Mouse (Mus musculus): Measurements from ENCODE around the gene Thap8.
"Not testable (repeated sequence)": the region's sequence is repeated elsewhere in the genome, so short reads cannot be mapped to it uniquely, and the experiment has no call there.

Thap8 gene

GRCm38 (mm10) chr7:30279951-30280669 is at the start of gene Thap8, which contains the start of gene Wdr62:
TSS of gene Thap8 (plus strand) at chr7:30280094.
TSS of gene Wdr62 (minus strand) at chr7:30280419.
- DNase-seq (ENCODE audit: extremely low read depth, low read depth, low spot score): peak; percentile 25

- no peak for DNase-seq (ENCODE audit: extremely low read depth, low read depth, low spot score)
These were observed 48.6 kb upstream of the Thap8 start for GRCm38 (mm10) chr7:30231328-30231668.

GRCm38 (mm10) chr7:30231669-30232454 is 48.0 kb upstream of the Thap8 start, which contains the start of the genes Polr2i and Tbcb:
TSS of gene Polr2i (plus strand) at chr7:30231948.
TSS of gene Tbcb (minus strand) at chr7:30232272.
- DNase-seq (ENCODE audit: extremely low read depth, low read depth, low spot score): peak; percentile 94

GRCm38 (mm10) chr7:30232631-30233148 is 47.2 kb upstream of the Thap8 start:
- DNase-seq (ENCODE audit: extremely low read depth, low read depth, low spot score): no peak

GRCm38 (mm10) chr7:30233387-30233786 is 46.5 kb upstream of the Thap8 start:
- DNase-seq (ENCODE audit: extremely low read depth, low read depth, low spot score): no peak

GRCm38 (mm10) chr7:30234276-30234858 is 45.5 kb upstream of the Thap8 start:
- no peak for DNase-seq (ENCODE audit: extremely low read depth, low read depth, low spot score)

- DNase-seq (ENCODE audit: extremely low read depth, low read depth, low spot score): no peak
These were observed 44.8 kb upstream of the Thap8 start for GRCm38 (mm10) chr7:30235091-30235490.

- DNase-seq (ENCODE audit: extremely low read depth, low read depth, low spot score): no peak
These were observed 44.3 kb upstream of the Thap8 start, which contains the start of gene Ovol3 for GRCm38 (mm10) chr7:30235625-30236024. TSS of gene Ovol3 (minus strand) at chr7:30235725.

- DNase-seq (ENCODE audit: extremely low read depth, low read depth, low spot score): not testable (repeated sequence)
These were observed 42.5 kb upstream of the Thap8 start for GRCm38 (mm10) chr7:30237374-30237773.

GRCm38 (mm10) chr7:30251956-30252954 is 27.6 kb upstream of the Thap8 start:
- DNase-seq (ENCODE audit: extremely low read depth, low read depth, low spot score): no peak

GRCm38 (mm10) chr7:30265041-30265440 is 14.9 kb upstream of the Thap8 start:
- DNase-seq (ENCODE audit: extremely low read depth, low read depth, low spot score): no peak

- DNase-seq (ENCODE audit: extremely low read depth, low read depth, low spot score): no peak
These were observed 14.4 kb upstream of the Thap8 start for GRCm38 (mm10) chr7:30265531-30265930.

GRCm38 (mm10) chr7:30265935-30266334 is 14.0 kb upstream of the Thap8 start:
- no peak for DNase-seq (ENCODE audit: extremely low read depth, low read depth, low spot score)

- DNase-seq (ENCODE audit: extremely low read depth, low read depth, low spot score): no peak
These were observed 13.1 kb upstream of the Thap8 start for GRCm38 (mm10) chr7:30266780-30267179.

GRCm38 (mm10) chr7:30269641-30270040 is 10.3 kb upstream of the Thap8 start:
- no peak for DNase-seq (ENCODE audit: extremely low read depth, low read depth, low spot score)

- no peak for DNase-seq (ENCODE audit: extremely low read depth, low read depth, low spot score)
These were observed 5.5 kb upstream of the Thap8 start for GRCm38 (mm10) chr7:30274383-30274782.

GRCm38 (mm10) chr7:30278911-30279310 is 983 bp upstream of the Thap8 start:
- no peak for DNase-seq (ENCODE audit: extremely low read depth, low read depth, low spot score)

GRCm38 (mm10) chr7:30279536-30279935 is 358 bp upstream of the Thap8 start:
- no peak for DNase-seq (ENCODE audit: extremely low read depth, low read depth, low spot score)

GRCm38 (mm10) chr7:30280670-30281138 is 810 bp downstream of the Thap8 start:
- peak; percentile 19 for DNase-seq (ENCODE audit: extremely low read depth, low read depth, low spot score)

GRCm38 (mm10) chr7:30281522-30281921 is 1.6 kb downstream of the Thap8 start:
- no peak for DNase-seq (ENCODE audit: extremely low read depth, low read depth, low spot score)

Measured in fat pad, adult 2 months (tissue).